Mouse (Mus musculus) megakaryocyte, embryonic 14.5 days (primary cell): ENCODE data around the gene Olfr33.

Experiments
- FLI1 ChIP-seq: IDR thresholded peaks from 2 replicates; pipeline ENCODE4 v1.6.1; 2012; ENCODE audit warnings: low read length, inconsistent platforms, mixed read lengths
- GATA1 ChIP-seq: IDR thresholded peaks from 3 replicates; pipeline ENCODE4 v1.6.1; 2012; ENCODE audit warnings: mixed read lengths, low read length, inconsistent platforms, borderline replicate concordance

DNA sequence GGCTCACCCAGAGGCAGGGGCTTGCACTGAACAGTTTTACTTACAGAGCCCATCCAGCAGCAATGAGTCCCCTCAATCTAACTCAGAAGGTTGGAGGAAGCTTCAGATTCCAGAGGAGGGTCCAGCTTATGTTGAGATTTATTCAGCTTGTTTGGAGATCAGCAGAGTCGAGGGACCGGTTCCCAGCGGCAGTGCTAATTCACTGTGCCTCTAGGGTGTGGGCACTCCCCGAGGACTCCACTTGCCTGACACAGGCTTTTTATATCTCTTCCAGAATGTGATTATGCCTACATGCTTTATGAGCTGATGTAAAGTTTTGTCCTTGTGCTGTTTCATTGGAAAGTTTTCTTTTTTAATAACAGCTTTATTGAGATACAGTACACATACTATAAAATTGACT is 40.4 kb upstream of the Olfr33 start, which contains the start of the genes Olfr560 and Olfr78:
- no peak for TF ChIP-seq GATA1
- no peak for TF ChIP-seq FLI1
